Mouse (Mus musculus) testis, adult 2 months (tissue): ENCODE data around the gene Lmx1a.

Source experiments
- CTCF ChIP-seq: fragments of 200-500 bp; IDR thresholded peaks from 2 replicates; pipeline ENCODE4 v1.5.1; 2012; ENCODE audit warnings: low read depth, mild to moderate bottlenecking, inconsistent platforms, low read length, moderate library complexity; ENCODE audit not compliant: control insufficient read depth, insufficient read depth, insufficient replicate concordance
- POLR2A ChIP-seq: fragments of 200-500 bp; IDR thresholded peaks from 2 replicates; pipeline ENCODE4 v1.6.1; 2012; ENCODE audit warnings: low read depth, mild to moderate bottlenecking, inconsistent platforms, low read length, moderate library complexity; ENCODE audit not compliant: control insufficient read depth

GRCm38 (mm10) chr1:167854801-167855200 lies 165.8 kb downstream of the Lmx1a start:
- TF ChIP-seq CTCF (no peak), POLR2A (no peak)
